Mouse (Mus musculus): ENCODE data around the gene 2200002D01Rik. TPM values are rescaled to one million over a fixed set of nuclear protein-coding genes. Genes with fewer than 3 reads are reported as not detected.
"Not testable (repeated sequence)": the region's sequence is repeated elsewhere in the genome, so short reads cannot be mapped to it uniquely, and the experiment has no call there.

Gene 2200002D01Rik
- polyA plus RNA-seq, 1 experiment from 2014 or later, result 4.1 TPM

- Histone ChIP-seq H3K9me3 (no peaks in the 10 kb centered on the region), H3K4me3 (no peak overlapping the region), H3K4me1 (peaks cover 23% of the 10 kb centered on the region), H3K27ac (no peak overlapping the region), H3K27me3 (ENCODE audit: poor library complexity, severe bottlenecking) (peaks cover 32% of the 10 kb centered on the region), H3K36me3 (replicated peaks) (peaks cover 48% of the 10 kb centered on the region)
- WGBS, result 97% methylated on average over 5 of the region's 5 CpGs
- DNase-seq (ENCODE audit: extremely low spot score, low spot score), result no peak
Measured at GRCm38 (mm10) chr7:29246015-29246414, 2.3 kb downstream of the 2200002D01Rik start.

- WGBS, result 84% methylated on average over 7 of the region's 7 CpGs
- peaks cover 23% of the 10 kb centered on the region for H3K4me1 ChIP-seq
- no peak overlapping the region for H3K4me3 ChIP-seq
- no peak for DNase-seq (ENCODE audit: extremely low spot score, low spot score)
- H3K36me3 ChIP-seq (replicated peaks), result peaks cover 48% of the 10 kb centered on the region
- no peaks in the 10 kb centered on the region for H3K9me3 ChIP-seq
- no peak overlapping the region for H3K27ac ChIP-seq
- H3K27me3 ChIP-seq (ENCODE audit: poor library complexity, severe bottlenecking), result peaks cover 32% of the 10 kb centered on the region
Measured at GRCm38 (mm10) chr7:29244732-29245416, 3.4 kb downstream of the 2200002D01Rik start.

GRCm38 (mm10) chr7:29238019-29238967 lies 10.0 kb downstream of the 2200002D01Rik start, which contains the start of gene Yif1b:
Gene Yif1b, plus strand, starts transcription at chr7:29238329.
- H3K4me1 ChIP-seq, result peaks cover 19% of the 10 kb centered on the region
- DNase-seq (ENCODE audit: extremely low spot score, low spot score), result peak; percentile 99
- peaks cover 13% of the 10 kb centered on the region for H3K27me3 ChIP-seq (ENCODE audit: poor library complexity, severe bottlenecking)
- H3K9me3 ChIP-seq, result no peaks in the 10 kb centered on the region
- H3K36me3 ChIP-seq (replicated peaks), result peaks cover 10% of the 10 kb centered on the region
- under 1% methylated on average over 60 of the region's 60 CpGs for WGBS
- peak within 1 kb of the TSS; percentile 90 for H3K27ac ChIP-seq
- H3K4me3 ChIP-seq, result peak within 1 kb of the TSS; percentile 77

GRCm38 (mm10) chr7:29237596-29237995 lies 10.7 kb downstream of the 2200002D01Rik start:
- Histone ChIP-seq H3K27ac (peak overlapping the region; percentile 90), H3K4me1 (peaks cover 19% of the 10 kb centered on the region), H3K27me3 (ENCODE audit: poor library complexity, severe bottlenecking) (peaks cover 20% of the 10 kb centered on the region), H3K4me3 (peak overlapping the region; percentile 77)
- H3K9me3 ChIP-seq; H3K36me3 ChIP-seq (replicated peaks): not testable (repeated sequence)
- peak; percentile 36 for DNase-seq (ENCODE audit: extremely low spot score, low spot score)
- 30% methylated on average over 6 of the region's 6 CpGs for WGBS

GRCm38 (mm10) chr7:29236593-29236992 lies 11.7 kb downstream of the 2200002D01Rik start:
- H3K4me3 ChIP-seq, result no peak overlapping the region
- H3K27ac ChIP-seq, result no peak overlapping the region
- WGBS, result 87% methylated on average over 4 of the region's 4 CpGs
- H3K27me3 ChIP-seq (ENCODE audit: poor library complexity, severe bottlenecking), result peaks cover 30% of the 10 kb centered on the region
- peaks cover 28% of the 10 kb centered on the region for H3K4me1 ChIP-seq
- H3K9me3 ChIP-seq, result no peaks in the 10 kb centered on the region
- H3K36me3 ChIP-seq (replicated peaks), result peaks cover 5% of the 10 kb centered on the region
- DNase-seq (ENCODE audit: extremely low spot score, low spot score), result no peak

- H3K4me3 ChIP-seq, result no peak overlapping the region
- WGBS, result 75% methylated on average over 5 of the region's 5 CpGs
- H3K27ac ChIP-seq, result no peak overlapping the region
- H3K9me3 ChIP-seq, result no peaks in the 10 kb centered on the region
- peaks cover 30% of the 10 kb centered on the region for H3K4me1 ChIP-seq
- H3K36me3 ChIP-seq (replicated peaks), result no peaks in the 10 kb centered on the region
- DNase-seq (ENCODE audit: extremely low spot score, low spot score), result no peak
- peaks cover 50% of the 10 kb centered on the region for H3K27me3 ChIP-seq (ENCODE audit: poor library complexity, severe bottlenecking)
Measured at GRCm38 (mm10) chr7:29234661-29235060, 13.6 kb downstream of the 2200002D01Rik start.

GRCm38 (mm10) chr7:29233745-29234144 lies 14.5 kb downstream of the 2200002D01Rik start:
- DNase-seq (ENCODE audit: extremely low spot score, low spot score), result no peak
- no peaks in the 10 kb centered on the region for H3K9me3 ChIP-seq
- 84% methylated on average over 6 of the region's 6 CpGs for WGBS
- H3K4me1 ChIP-seq, result peaks cover 21% of the 10 kb centered on the region
- H3K27me3 ChIP-seq (ENCODE audit: poor library complexity, severe bottlenecking), result peaks cover 56% of the 10 kb centered on the region
- no peaks in the 10 kb centered on the region for H3K36me3 ChIP-seq (replicated peaks)
- H3K4me3 ChIP-seq, result no peak overlapping the region
- H3K27ac ChIP-seq, result no peak overlapping the region

GRCm38 (mm10) chr7:29232247-29233013 lies 15.8 kb downstream of the 2200002D01Rik start, which contains the start of gene Kcnk6:
Gene Kcnk6, minus strand, starts transcription at chr7:29232515.
- Histone ChIP-seq H3K27ac (peak within 1 kb of the TSS; percentile 62; the same call in 1 of the 2 replicates), H3K36me3 (replicated peaks) (no peaks in the 10 kb centered on the region), H3K9me3 (no peaks in the 10 kb centered on the region), H3K4me3 (peak within 1 kb of the TSS; percentile 60), H3K27me3 (ENCODE audit: poor library complexity, severe bottlenecking) (peaks cover 56% of the 10 kb centered on the region), H3K4me1 (peaks cover 13% of the 10 kb centered on the region)
- 2% methylated on average over 62 of the region's 62 CpGs for WGBS
- DNase-seq (ENCODE audit: extremely low spot score, low spot score), result no peak

- WGBS, result 55% methylated on average over 3 of the region's 3 CpGs
- H3K27me3 ChIP-seq (ENCODE audit: poor library complexity, severe bottlenecking), result peaks cover 56% of the 10 kb centered on the region
- no peak overlapping the region for H3K27ac ChIP-seq
- no peak for DNase-seq (ENCODE audit: extremely low spot score, low spot score)
- peak overlapping the region; percentile 60 for H3K4me3 ChIP-seq
- no peaks in the 10 kb centered on the region for H3K9me3 ChIP-seq
- no peaks in the 10 kb centered on the region for H3K36me3 ChIP-seq (replicated peaks)
- H3K4me1 ChIP-seq, result peaks cover 13% of the 10 kb centered on the region
Measured at GRCm38 (mm10) chr7:29231517-29231916, 16.7 kb downstream of the 2200002D01Rik start.

- Histone ChIP-seq H3K36me3 (replicated peaks) (no peaks in the 10 kb centered on the region), H3K4me3 (no peak overlapping the region), H3K27ac (no peak overlapping the region), H3K9me3 (no peaks in the 10 kb centered on the region), H3K27me3 (ENCODE audit: poor library complexity, severe bottlenecking) (peaks cover 57% of the 10 kb centered on the region), H3K4me1 (peaks cover 15% of the 10 kb centered on the region)
- 20% methylated on average over 3 of the region's 3 CpGs for whole genome bisulfite sequencing
- no peak for DNase-seq (ENCODE audit: extremely low spot score, low spot score)
Measured at GRCm38 (mm10) chr7:29230560-29230959, 17.7 kb downstream of the 2200002D01Rik start.

GRCm38 (mm10) chr7:29228202-29228601 lies 20.1 kb downstream of the 2200002D01Rik start:
- WGBS, result 82% methylated on average over 4 of the region's 4 CpGs
- no peak overlapping the region for H3K4me3 ChIP-seq
- H3K27ac ChIP-seq, result no peak overlapping the region
- peaks cover 26% of the 10 kb centered on the region for H3K4me1 ChIP-seq
- peaks cover 47% of the 10 kb centered on the region for H3K27me3 ChIP-seq (ENCODE audit: poor library complexity, severe bottlenecking)
- H3K36me3 ChIP-seq (replicated peaks), result no peaks in the 10 kb centered on the region
- DNase-seq (ENCODE audit: extremely low spot score, low spot score), result no peak
- H3K9me3 ChIP-seq, result no peaks in the 10 kb centered on the region

GRCm38 (mm10) chr7:29225520-29225919 lies 22.7 kb downstream of the 2200002D01Rik start:
- DNase-seq (ENCODE audit: extremely low spot score, low spot score), result no peak

More at GRCm38 (mm10) chr7:29225520-29225919, 22.7 kb downstream of the 2200002D01Rik start:
- Histone ChIP-seq H3K4me1 (peaks cover 15% of the 10 kb centered on the region), H3K27me3 (ENCODE audit: poor library complexity, severe bottlenecking) (peaks cover 20% of the 10 kb centered on the region), H3K4me3 (peak overlapping the region; percentile 39; the same call in 1 of the 2 replicates), H3K27ac (peak overlapping the region; percentile 73), H3K9me3 (no peaks in the 10 kb centered on the region), H3K36me3 (replicated peaks) (no peaks in the 10 kb centered on the region)
- 72% methylated on average over 13 of the region's 13 CpGs for WGBS

Measured in forebrain, embryonic 10.5 days (tissue).